Mouse (Mus musculus): ENCODE data around the gene Fabp7.

Gene Fabp7

DNA sequence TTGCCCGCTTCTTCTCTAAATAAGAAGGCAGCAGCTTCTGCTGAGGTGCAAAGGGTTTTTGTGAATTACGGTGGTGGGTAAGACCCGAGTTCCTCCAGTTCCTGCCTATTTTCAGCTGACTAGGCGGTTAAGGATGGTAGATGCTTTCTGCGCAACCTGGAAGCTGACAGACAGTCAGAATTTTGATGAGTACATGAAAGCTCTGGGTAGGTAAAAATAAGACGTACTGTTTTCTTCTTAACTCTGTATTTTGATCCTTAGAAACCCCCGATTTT, at the start of gene Fabp7:
Gene Fabp7, plus strand, starts transcription at position 6 of the 275 bp plus-strand sequence.
- DNase-seq (ENCODE audit: low read depth, low spot score) = no peak

DNA sequence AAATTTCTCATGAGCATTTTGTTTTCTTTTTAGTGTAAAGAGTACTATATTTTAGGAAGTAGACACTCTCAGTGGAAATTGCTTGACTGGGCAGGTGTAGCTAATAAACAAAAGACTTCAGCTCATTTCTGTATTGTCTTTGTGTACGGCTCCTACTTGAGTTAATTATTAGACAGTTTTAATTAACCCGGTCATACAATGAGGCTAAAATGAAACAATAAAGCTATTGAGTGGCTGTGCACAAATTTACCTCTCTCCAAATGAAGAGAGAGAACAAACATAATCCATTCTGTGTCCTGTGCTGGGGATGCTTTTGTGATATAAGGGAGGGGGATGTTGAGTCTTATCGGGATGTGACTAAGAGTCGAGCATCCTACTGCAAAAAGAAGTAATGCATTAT, 43.9 kb upstream of the Fabp7 start:
- no peak for DNase-seq (ENCODE audit: low read depth, low spot score)

DNA sequence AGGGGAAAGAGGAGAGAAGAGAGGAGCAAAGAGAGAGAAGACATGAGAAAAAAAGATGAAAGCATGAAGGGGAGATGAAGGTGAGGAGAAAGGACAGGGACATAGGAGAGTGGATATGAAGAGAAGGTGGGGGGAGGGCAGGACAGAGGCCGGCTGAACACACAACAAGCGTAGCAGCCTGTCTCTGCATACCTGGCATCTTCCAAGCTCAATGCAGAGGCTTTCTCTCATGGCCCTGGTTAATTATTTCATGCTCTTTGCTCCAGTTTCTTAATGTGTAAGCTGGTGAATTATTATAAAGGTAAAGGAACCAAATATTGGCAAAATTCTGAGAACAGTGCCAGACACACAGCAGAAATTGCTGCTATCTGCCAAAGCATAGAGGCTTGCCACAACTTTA, 43.3 kb upstream of the Fabp7 start:
- DNase-seq (ENCODE audit: low read depth, low spot score) = no peak

DNA sequence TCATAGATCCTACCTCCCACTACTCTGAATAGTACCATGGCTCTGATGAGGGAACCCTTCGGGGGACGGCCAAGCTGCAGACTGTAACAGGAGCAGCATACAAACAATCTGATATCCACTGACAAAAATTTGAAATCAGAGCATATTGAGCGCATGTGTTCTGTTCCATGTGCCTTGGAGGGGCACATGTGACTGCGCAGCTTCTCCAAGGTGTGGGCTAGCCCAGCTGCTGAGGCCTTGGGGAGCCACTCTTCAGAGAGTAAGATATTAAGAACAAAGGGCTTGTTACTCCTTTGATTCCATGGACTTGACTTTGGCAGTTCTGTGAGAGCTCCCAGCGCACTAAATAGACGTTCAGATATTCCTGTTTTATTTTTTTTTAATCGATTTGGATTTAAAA, 41.6 kb upstream of the Fabp7 start:
- DNase-seq (ENCODE audit: low read depth, low spot score) = no peak

DNA sequence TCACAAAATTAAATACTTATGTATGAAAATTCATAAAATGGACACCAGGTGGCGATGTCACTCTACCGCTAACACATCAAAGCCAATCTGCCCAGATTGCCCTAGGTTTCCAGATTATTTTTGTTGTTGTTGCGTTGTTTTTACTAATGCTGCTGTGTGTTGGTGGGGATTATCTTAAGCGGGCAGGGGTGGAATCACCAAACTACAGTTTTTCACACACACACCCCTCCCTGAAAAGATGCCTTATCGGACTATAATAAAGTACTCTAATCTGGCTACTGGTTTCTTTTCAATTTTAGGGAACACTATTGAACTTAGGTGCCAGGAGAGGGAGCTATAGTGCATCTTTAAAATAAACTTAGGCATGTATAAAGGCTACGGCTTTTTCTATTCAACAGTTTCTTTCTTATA, 41.1 kb upstream of the Fabp7 start:
- DNase-seq (ENCODE audit: low read depth, low spot score) = peak; percentile 23

DNA sequence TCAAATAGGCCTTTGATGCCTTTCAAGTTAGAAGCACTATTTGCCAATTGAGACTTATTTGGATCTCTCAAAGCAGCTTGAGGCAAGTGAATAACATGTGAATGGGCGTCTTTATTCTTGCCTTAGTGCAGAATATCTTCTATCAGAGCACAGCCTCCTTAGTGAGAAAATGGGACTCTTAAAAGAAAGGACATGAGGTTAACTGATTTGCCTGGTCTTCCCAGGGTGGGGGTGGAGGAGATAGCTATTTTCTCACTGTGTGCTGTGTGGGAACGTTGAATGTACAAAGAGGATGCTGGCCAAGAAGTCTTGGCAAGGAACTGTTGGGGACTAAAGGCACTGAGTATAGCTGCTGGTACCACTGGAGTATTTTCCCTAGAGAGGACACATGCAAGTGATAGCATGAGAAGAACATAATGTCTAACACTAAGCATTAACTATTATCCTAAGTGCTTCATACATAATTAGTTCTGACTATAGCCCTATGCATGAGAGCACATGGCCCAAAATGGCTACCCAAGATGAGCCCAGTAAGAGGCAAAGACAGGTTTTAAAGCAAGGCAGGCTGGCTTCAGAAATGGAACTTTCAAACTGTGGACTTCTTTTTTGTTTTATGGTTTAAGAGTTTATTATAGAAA, 40.4 kb upstream of the Fabp7 start:
- no peak for DNase-seq (ENCODE audit: low read depth, low spot score)

DNA sequence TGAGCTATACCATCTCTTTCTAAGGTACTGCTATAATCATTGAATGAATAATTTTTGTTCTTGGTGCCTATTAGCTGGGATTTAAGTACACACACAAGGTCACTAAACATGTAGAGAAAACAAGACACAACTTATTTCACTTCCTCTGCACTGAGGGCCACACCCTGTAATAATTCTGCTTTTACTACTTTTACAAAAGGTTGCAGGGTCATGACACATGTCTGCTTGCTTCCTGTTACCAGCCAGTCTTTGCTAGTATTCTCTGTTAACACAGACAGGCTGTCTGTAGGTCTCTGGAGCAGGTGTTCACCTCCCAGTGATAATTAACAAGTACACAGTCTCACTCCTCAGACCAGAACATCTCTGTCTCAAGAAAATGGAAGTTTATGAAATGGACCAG, 39.2 kb upstream of the Fabp7 start:
- DNase-seq (ENCODE audit: low read depth, low spot score) = no peak

DNA sequence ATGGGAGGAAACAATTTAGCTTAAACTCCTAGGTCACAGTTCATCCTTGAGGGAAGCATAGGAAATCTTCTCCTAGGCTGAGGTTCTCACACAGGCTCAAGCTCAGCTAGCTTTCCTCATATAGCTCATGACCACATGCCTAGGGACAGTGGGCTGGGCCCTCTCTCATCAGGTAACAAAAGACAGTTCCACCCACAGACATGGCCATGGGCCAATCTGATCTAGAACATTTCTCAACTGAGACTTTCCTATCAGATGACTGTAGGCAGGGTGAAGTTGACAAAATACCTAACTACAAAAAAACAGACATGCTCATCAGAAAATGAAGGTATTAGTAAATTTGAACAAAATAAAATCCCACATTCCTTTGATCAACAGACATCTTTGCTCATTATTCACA, 37.6 kb upstream of the Fabp7 start:
- no peak for DNase-seq (ENCODE audit: low read depth, low spot score)

DNA sequence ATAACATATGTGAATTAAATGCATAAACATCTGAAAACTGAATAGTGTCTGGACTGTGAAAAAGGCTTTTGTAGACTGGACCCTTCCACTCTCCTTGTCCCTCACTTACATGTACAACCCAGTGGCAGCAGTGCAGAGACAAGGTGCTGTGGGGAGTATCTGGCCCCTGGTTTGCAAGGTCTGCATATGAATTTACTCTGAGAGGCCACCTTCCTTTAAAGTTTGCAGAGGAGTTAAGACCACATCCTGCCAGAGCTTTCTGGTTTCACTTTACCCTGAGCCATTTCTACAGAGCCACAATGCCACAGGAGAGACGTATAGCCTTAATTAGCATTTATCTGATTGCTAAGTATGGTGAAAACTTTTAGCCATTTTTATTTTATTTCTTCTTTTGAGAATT, 31.3 kb upstream of the Fabp7 start:
- DNase-seq (ENCODE audit: low read depth, low spot score) = no peak

DNA sequence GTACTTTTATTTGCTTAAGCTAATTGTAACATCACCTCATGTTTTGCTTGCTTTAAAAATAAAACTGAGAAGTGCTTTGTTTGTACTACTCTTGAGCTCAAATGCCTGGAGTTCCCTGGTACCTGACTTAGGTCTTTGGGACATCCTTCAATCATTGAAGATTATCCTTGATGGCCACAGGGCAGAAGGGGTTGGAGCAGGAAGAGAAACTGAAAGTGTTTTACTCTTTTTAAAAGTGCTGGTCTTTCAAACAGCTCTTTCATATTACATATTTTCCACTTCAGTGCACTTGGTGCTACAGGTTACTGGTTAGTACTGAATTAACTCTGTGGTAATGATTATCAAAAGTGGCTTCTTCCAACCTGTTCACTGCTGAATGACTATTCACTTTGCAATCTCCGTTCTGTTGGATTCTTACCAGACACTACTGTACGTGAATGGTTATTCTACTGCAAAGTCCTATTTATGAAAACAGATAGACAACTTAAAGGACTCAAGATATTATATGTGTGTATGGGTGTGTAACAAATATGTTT, 29.4 kb upstream of the Fabp7 start:
- DNase-seq (ENCODE audit: low read depth, low spot score) = no peak

DNA sequence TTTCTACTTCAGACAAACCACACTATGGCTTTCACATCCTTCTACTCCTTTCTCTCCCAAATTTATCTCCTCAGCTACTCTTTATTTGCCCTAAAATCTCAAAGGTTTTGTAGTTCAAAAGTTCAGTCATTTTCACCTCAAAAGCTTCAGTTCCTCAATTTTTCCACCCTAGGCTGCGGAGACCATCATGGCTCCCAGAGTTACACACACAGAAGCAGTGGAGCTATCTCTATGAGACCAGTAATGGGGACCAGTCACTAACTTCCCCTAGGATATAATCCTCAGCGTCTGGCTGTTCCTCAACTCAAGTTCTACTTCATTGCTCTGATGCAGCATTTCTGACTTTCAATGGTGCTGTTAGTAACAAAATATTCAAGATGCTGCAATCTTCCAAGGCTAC, 25.7 kb upstream of the Fabp7 start:
- no peak for DNase-seq (ENCODE audit: low read depth, low spot score)

DNA sequence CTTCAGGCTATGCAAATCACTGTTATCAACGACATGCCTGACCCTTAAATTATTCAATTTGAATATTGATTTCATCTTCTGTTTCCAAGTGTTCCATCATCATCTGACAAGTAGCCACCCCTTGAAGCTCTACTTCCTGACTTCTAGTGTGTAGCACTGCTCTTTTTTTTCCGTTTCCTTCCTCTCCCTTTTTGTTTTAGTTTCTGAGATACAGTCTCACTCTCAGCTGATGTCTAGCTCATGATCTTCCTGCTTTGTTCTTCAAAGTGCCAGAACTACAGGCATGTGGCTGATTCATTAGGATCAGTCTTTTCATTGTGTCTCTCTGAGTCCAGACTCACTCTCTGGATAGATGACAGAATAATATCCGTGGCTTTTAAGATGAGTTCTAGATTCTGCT, 24.0 kb upstream of the Fabp7 start:
- no peak for DNase-seq (ENCODE audit: low read depth, low spot score)

DNA sequence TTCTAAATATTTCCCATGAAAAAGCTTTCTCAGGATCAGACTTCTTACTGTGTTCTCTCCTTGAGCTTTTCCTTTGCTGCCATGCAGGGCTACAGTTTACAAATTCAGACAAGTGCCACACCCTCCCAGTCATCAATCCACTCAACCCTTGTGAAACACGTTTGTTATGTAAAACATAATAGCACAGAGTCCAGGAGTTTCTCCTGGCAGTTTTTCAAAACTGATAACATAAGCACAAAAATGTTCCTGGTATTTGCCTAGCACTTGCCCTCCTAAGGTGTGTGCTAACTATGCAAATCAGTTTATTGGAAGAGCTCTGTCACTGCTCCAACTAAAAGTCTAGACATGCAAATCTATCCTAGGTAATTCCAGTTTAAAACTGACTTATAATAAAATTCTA, 21.6 kb upstream of the Fabp7 start:
- no peak for DNase-seq (ENCODE audit: low read depth, low spot score)

DNA sequence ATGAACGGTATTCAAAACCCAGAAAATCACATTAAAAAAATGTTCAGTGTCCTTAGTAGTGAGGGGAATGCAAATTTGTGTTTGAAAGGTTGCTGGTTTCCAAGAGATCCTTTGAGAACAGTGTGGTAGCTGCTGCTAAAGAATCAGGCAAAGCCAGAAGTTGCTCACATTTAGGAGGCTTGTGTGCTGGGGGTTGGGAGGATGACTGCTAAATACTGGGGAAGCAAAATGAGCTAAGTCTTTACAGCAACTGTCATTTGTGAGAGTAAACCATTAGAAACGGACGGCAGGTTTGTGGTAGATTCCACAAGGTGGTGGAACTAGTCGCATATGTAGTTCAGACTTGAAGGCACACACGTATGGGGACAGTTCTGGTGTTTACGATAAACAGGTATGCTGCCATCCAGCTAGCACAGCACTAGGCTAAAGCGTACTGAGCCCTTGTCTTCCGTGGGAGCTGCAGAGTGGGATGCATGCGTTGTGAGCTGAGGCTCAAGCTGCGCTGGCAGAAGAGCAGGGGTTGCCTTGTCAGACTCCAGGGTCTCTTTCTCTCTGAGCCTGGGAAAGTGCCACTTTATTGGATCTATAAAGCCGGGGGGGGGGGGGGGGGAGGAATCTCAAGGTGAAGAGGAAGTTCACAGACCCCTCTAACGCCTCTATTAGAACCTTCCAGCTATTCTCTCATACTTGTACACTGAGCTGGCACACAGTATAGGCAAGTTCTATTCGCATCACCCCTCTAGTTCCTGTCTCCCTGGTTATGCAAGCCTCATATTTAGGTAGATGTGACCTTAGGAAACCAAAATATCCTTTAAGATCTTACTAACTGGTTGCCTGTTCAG, 1.2 kb upstream of the Fabp7 start:
- no peak for DNase-seq (ENCODE audit: low read depth, low spot score)

DNA sequence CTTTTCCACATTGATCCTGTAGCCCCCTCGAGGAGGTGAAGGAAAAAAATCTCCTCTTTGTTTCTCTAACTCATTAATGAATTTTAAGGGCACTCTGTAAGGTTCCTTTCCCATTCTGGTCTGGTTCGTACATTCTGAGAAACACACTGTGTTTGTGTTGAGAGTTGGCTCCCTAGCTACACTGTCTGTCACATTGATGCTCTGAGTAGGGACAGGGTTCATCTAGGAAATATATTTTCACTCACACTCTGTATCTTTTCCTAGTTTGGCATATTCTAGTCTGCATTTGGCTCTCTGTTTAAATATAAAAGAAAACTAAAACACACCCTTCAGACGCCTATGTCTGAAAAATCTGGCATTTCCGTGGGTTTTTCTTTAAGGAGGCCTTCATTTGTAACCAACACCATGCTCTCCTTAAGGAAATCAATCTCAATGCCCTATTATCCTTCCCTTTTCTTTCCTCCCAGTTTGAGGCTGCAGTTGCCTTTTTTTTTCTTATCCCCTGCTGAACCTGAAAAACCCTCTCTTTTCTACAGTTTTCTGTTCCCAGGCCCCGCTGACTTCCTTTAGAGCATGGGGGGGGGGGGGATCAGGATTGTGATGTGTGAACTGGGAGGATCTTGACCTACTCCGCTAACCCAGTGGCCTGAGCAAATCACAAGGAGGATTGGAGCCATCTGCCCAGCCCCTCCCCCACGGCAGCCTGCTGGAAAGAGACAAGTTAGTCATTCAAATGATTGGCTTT, 378 bp upstream of the Fabp7 start:
- peak; percentile 29 for DNase-seq (ENCODE audit: low read depth, low spot score)

DNA sequence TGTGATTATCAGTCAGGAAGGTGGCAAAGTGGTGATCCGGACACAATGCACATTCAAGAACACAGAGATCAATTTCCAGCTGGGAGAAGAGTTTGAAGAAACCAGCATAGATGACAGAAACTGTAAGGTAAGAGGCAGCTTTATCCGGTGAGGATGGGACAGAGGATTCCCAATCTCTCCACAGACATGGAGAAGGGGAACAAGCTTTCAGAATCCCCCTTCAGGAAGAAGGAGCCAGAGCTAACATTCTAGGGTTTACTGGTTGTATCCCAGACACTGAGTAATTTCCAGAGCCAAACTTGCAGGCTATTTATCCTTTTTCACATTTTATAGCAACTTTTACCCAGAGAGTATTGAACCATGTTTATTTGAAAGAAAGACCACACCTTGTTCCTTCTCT, 871 bp downstream of the Fabp7 start:
- no peak for DNase-seq (ENCODE audit: low read depth, low spot score)

DNA sequence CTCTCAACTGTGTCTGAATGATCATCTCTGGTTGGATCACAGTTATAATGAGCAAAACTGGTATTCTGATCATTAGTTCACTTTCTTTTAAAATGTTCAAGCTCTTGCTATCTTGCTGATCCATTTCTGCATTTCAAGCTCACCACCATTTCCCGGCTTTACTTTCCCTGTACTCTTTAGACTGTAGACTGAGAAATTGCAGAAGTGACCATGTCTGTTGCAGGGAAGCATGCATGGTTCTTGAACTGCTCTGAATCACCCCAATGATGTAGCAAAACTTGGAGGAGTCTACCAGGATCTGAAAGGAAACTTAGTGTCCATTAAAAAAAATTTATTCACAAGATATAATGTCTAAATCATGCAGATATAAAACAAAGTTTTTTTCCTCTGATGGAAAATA, 8.3 kb downstream of the Fabp7 start:
- DNase-seq (ENCODE audit: low read depth, low spot score) = no peak

DNA sequence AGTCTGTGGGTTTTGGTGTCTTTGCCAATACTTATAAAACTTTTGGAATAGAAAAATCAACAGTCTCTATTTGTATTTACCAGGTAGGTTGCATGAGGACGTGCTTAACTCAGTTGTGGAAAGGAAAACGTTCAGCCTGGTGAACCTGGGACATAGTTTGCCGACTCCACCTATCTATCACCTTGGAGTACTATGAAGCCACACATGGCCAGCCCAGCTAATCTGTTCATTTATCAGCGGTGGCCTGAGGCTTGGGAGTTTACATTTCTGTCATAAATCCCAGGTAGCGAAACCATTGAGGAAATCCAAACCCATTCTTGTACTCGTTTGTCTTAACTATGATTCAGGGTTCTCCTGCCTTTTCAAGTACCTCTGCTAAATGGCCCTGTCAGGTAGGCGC, 9.3 kb downstream of the Fabp7 start, which contains the start of gene Smpdl3a:
Gene Smpdl3a, plus strand, starts transcription at position 318 of the 400 bp plus-strand sequence.
- DNase-seq (ENCODE audit: low read depth, low spot score) = no peak

DNA sequence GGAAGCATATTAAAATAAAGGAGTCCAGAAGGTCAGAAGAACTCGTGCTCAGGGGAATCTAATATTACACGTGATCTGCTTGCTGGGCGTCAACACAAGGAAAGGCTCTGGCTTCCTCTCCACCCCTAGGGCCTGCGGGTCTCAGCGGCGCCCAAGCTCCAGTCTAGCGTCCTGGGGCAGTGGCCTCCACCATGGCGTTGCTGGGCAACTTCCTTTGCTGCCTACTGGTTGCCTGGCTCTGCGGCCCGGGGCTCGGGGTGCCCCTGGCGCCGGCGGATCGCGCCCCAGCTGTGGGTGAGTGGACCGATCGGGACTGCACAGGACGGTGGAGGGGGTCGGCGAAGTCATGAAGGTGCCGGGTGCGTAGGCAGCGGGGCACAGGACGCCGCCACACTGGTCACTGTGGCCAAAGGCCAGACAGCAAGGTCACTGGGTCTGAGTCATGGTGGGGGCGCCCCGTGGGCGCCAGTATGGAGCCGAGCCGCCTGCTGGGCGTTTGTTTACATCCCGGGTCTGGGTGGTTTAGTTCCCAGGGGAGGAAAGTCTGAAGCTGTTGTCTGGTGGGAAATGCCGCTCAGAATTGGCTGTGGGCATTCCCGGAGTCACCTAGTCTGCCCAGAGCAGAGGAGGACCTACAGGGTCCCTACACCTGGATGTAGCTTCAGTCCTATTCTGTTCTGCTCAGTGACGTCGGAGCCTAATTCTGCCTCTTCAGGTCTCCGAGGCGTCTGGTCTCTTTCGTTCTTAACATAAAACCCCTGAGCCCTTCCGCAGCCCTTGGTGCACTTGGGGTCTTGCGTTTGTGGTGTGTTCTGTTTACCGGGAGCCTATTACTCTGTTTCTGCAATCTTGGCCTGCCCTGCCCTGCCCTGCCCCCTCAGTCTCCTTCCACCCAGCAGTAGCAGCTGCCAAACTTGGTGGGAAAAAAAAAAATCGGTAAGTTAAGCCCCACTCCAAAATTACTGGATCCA, 10.1 kb downstream of the Fabp7 start:
- DNase-seq (ENCODE audit: low read depth, low spot score) = no peak

DNA sequence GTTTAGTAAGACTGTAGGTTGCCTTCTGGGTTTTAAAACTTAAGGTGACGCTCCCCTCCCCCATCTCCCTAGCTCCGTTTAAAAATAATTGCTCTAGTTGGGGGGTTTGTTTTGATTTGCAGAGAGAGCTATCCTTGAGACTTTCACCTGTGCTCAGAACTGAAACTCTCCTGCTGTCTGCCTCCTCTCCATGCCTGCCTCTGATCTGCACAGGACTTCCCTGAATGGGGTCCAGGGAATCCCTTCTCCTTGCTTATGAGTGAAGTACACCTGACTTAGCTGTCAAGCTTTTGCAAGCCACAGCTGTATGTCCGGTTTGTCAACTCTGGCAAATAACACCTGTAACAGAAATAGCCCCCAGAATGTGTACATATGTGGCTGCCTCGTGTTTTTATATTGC, 10.9 kb downstream of the Fabp7 start:
- DNase-seq (ENCODE audit: low read depth, low spot score) = no peak

DNA sequence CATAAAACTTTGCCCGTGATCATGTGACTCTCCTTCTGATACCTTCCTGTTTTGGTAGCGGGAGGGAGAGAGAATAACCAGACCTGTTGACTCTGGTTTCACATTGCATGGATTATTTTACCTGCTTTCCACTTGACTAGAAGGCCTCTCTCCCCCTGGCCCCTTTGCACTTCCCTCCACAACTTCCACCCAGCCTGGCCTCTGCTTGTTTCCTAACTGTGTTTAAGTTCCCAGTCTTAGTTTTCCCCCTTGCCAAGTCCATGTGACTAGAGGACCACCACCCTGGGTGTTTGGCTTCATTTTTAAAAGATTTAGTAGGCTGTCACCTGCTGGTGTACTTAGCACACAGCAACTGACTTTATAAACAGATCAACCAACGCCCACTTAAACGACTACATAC, 11.4 kb downstream of the Fabp7 start:
- no peak for DNase-seq (ENCODE audit: low read depth, low spot score)

All from retina, adult 2 months (tissue).